Mouse (Mus musculus) MEL (cell line): Measurements from ENCODE around the gene BC017158. TPM values are rescaled to one million over a fixed set of nuclear protein-coding genes. Genes with fewer than 3 reads are reported as not detected.

Experiments
- DNase-seq: peaks from one replicate; pipeline ENCODE4 v3.0.0; 2011; ENCODE audit warnings: low read depth, low spot score
- H3K27ac ChIP-seq: 2 replicates; pipeline ENCODE4 v1.5.1; 2012; ENCODE audit warnings: low read depth, mild to moderate bottlenecking, control low read depth, low read length, moderate library complexity; ENCODE audit not compliant: control insufficient read depth
- H3K27me3 ChIP-seq, 2 experiments: fragments of 150-350 bp in 1 of 2; sonication (generic) in 1 of 2; 2 replicates each; pipeline ENCODE4 v1.6.1; 2012; ENCODE audit warnings: low read length in 2 of 2, mild to moderate bottlenecking in 2 of 2, improper control_type of control experiment in 1 of 2, moderate library complexity in 1 of 2; ENCODE audit not compliant: insufficient read depth in 2 of 2, control insufficient read depth in 1 of 2
- H3K36me3 ChIP-seq, 2 experiments: 2 replicates each; pipeline ENCODE4 v1.6.1; 2012 to 2014; ENCODE audit warnings: low read length in 2 of 2, improper control_type of control experiment in 1 of 2, inconsistent platforms in 1 of 2, mild to moderate bottlenecking in 1 of 2; ENCODE audit not compliant: insufficient read depth in 2 of 2, control insufficient read depth in 1 of 2
- H3K4me1 ChIP-seq, 2 experiments: fragments of 150-350 bp in 1 of 2; sonication (generic) in 1 of 2; 2 replicates each; pipeline ENCODE4 v1.6.1; 2012; ENCODE audit warnings: low read length in 2 of 2, improper control_type of control experiment in 1 of 2, mild to moderate bottlenecking in 1 of 2; ENCODE audit not compliant: insufficient read depth in 2 of 2, control insufficient read depth in 1 of 2
- H3K4me3 ChIP-seq, 2 experiments: fragments of 150-350 bp in 1 of 2; sonication (generic) in 1 of 2; 2 replicates each; pipeline ENCODE4 v1.5.1; 2012; ENCODE audit warnings: low read depth in 2 of 2, low read length in 2 of 2, mild to moderate bottlenecking in 2 of 2, moderate library complexity in 2 of 2, control low read depth in 1 of 2, improper control_type of control experiment in 1 of 2; ENCODE audit not compliant: control insufficient read depth in 1 of 2, insufficient read depth in 1 of 2
- H3K79me2 ChIP-seq: 2 replicates; pipeline ENCODE4 v1.6.1; 2012; ENCODE audit warnings: mild to moderate bottlenecking, low read length, moderate library complexity; ENCODE audit not compliant: control insufficient read depth, poor library complexity, insufficient read depth
- H3K9ac ChIP-seq: 2 replicates; pipeline ENCODE4 v1.6.1; 2012; ENCODE audit warnings: low read depth, mild to moderate bottlenecking, control low read depth, low read length, moderate library complexity; ENCODE audit not compliant: control insufficient read depth, poor library complexity, severe bottlenecking
- H3K9me3 ChIP-seq: fragments of 150-350 bp; sonication (generic); replicated peaks from 2 replicates; pipeline ENCODE4 v1.6.1; 2012; ENCODE audit warnings: mild to moderate bottlenecking, low read length, improper control_type of control experiment, moderate library complexity; ENCODE audit not compliant: insufficient read depth
- CHD1 ChIP-seq: IDR thresholded peaks from 2 replicates; pipeline ENCODE4 v1.6.1; 2012; ENCODE audit warnings: low read depth, mild to moderate bottlenecking, inconsistent platforms, low read length, improper control_type of control experiment
- ETS1 ChIP-seq: IDR thresholded peaks from 2 replicates; pipeline ENCODE4 v1.6.1; 2012; ENCODE audit warnings: low read depth, mild to moderate bottlenecking, inconsistent platforms, low read length, improper control_type of control experiment, moderate library complexity
- HCFC1 ChIP-seq: IDR thresholded peaks from 2 replicates; pipeline ENCODE4 v1.6.1; 2012; ENCODE audit warnings: low read depth, mild to moderate bottlenecking, inconsistent platforms, low read length, improper control_type of control experiment, moderate library complexity
- JUND ChIP-seq: IDR thresholded peaks from 2 replicates; pipeline ENCODE4 v1.6.1; 2011; ENCODE audit warnings: low read depth, mild to moderate bottlenecking, improper control_type of control experiment, low read length
- KAT2A ChIP-seq: conservative IDR thresholded peaks from 2 replicates; pipeline ENCODE4 v1.6.1; 2012; ENCODE audit warnings: low read depth, low read length, improper control_type of control experiment, inconsistent platforms
- MAX ChIP-seq: IDR thresholded peaks from 2 replicates; pipeline ENCODE4 v1.6.1; 2011; ENCODE audit warnings: low read length, improper control_type of control experiment
- MEF2A ChIP-seq: IDR thresholded peaks from 2 replicates; pipeline ENCODE4 v1.6.1; 2014; ENCODE audit warnings: low read depth, mild to moderate bottlenecking, inconsistent platforms, low read length, improper control_type of control experiment; ENCODE audit not compliant: poor library complexity, insufficient replicate concordance, severe bottlenecking; ENCODE audit errors: extremely low read depth
- MXI1 ChIP-seq: IDR thresholded peaks from 2 replicates; pipeline ENCODE4 v1.6.1; 2011; ENCODE audit warnings: mild to moderate bottlenecking, low read depth, low read length, improper control_type of control experiment
- MYB ChIP-seq: IDR thresholded peaks from 2 replicates; pipeline ENCODE4 v1.6.1; 2011; ENCODE audit warnings: mild to moderate bottlenecking, low read depth, low read length, improper control_type of control experiment
- NELFE ChIP-seq: IDR thresholded peaks from 2 replicates; pipeline ENCODE4 v1.6.1; 2011; ENCODE audit warnings: low read depth, low read length, improper control_type of control experiment
- POLR2A ChIP-seq, 2 experiments: IDR thresholded peaks; 2 replicates each; pipeline ENCODE4 v1.6.1; 2011 to 2012; ENCODE audit warnings: low read length in 2 of 2, mild to moderate bottlenecking in 2 of 2, control low read depth in 1 of 2, improper control_type of control experiment in 1 of 2, low read depth in 1 of 2, moderate library complexity in 1 of 2; ENCODE audit not compliant: control insufficient read depth in 1 of 2, insufficient read depth in 1 of 2, poor library complexity in 1 of 2
- POLR2AphosphoS2 ChIP-seq: IDR thresholded peaks from 2 replicates; pipeline ENCODE4 v1.6.1; 2011; ENCODE audit warnings: low read length, improper control_type of control experiment
- RCOR1 ChIP-seq: IDR thresholded peaks from 2 replicates; pipeline ENCODE4 v1.6.1; 2012; ENCODE audit warnings: low read depth, mild to moderate bottlenecking, inconsistent platforms, low read length, improper control_type of control experiment
- SMC3 ChIP-seq: IDR thresholded peaks from 2 replicates; pipeline ENCODE4 v1.6.1; 2011; ENCODE audit warnings: low read depth, low read length, improper control_type of control experiment
- TBP ChIP-seq: IDR thresholded peaks from 2 replicates; pipeline ENCODE4 v1.8.0; 2011; ENCODE audit warnings: low read depth, low read length, improper control_type of control experiment
- UBTF ChIP-seq: IDR thresholded peaks from 2 replicates; pipeline ENCODE4 v1.6.1; 2012; ENCODE audit warnings: low read depth, mild to moderate bottlenecking, inconsistent platforms, low read length, improper control_type of control experiment, moderate library complexity, borderline replicate concordance; ENCODE audit not compliant: insufficient read depth
- ZMIZ1 ChIP-seq: IDR thresholded peaks from 2 replicates; pipeline ENCODE4 v1.6.1; 2012; ENCODE audit warnings: low read depth, mild to moderate bottlenecking, inconsistent platforms, low read length, improper control_type of control experiment, moderate library complexity
- ZNF384 ChIP-seq: IDR thresholded peaks from 2 replicates; pipeline ENCODE4 v1.6.1; 2012; ENCODE audit warnings: low read depth, mild to moderate bottlenecking, inconsistent platforms, low read length, improper control_type of control experiment
- polyA plus RNA-seq, 2 experiments: library from polyadenylated mRNA; stranded (reverse) in 1 of 2; unstranded in 1 of 2; fragments of >175 nt in 1 of 2; fragments of >200 nt in 1 of 2; gene quantifications; 2 replicates each; pipeline versions ENCODE4 v1.2.1 to v1.2.4; 2012; ENCODE audit warnings: low replicate concordance in 2 of 2, low read depth in 1 of 2; ENCODE audit not compliant: insufficient read length in 2 of 2, insufficient read depth in 1 of 2, missing spikeins in 1 of 2
- total RNA-seq: library from RNA; depleted of rRNA; stranded (reverse); fragments of 300-350 nt; gene quantifications from 2 replicates; pipeline ENCODE4 v1.2.3, GENCODE M21; 2012

BC017158 gene
- total and polyA plus RNA-seq, 3 experiments: 19.8 to 41.6 TPM; not detected in 1

GRCm38 (mm10) chr7:128346522-128346921 is 48.6 kb upstream of the BC017158 start:
- TF ChIP-seq NELFE: no peak
- TF ChIP-seq ETS1: no peak
- no peak for TF ChIP-seq MYB
- TF ChIP-seq MEF2A: no peak
- no peak for TF ChIP-seq POLR2AphosphoS2
- no peak for TF ChIP-seq HCFC1
- TF ChIP-seq ZMIZ1: no peak
- TF ChIP-seq, all 39 proteins: peak for 0
- Histone ChIP-seq H3K36me3 (no peaks in the 10 kb centered on the region), H3K27me3 (no peaks in the 10 kb centered on the region; a peak in 1 of 4 replicates), H3K79me2 (no peaks in the 10 kb centered on the region), H3K27ac (no peak overlapping the region), H3K9ac (no peak overlapping the region), H3K4me3 (no peak overlapping the region), H3K4me1 (no peaks in the 10 kb centered on the region), H3K9me3 (no peaks in the 10 kb centered on the region)
- no peak for DNase-seq

- Histone ChIP-seq H3K79me2 (no peaks in the 10 kb centered on the region), H3K9me3 (no peaks in the 10 kb centered on the region), H3K27me3 (no peaks in the 10 kb centered on the region; a peak in 1 of 4 replicates), H3K27ac (no peak overlapping the region), H3K4me3 (no peak overlapping the region), H3K9ac (no peak overlapping the region), H3K4me1 (no peaks in the 10 kb centered on the region), H3K36me3 (no peaks in the 10 kb centered on the region)
- DNase-seq: no peak
- TF ChIP-seq ETS1 (no peak), MAX (no peak), CHD1 (no peak), KAT2A (no peak), ZNF384 (no peak), MEF2A (no peak), SMC3 (no peak), NELFE (no peak), JUND (no peak), RCOR1 (no peak), POLR2A (IDR thresholded peaks at IDR 0.05; ENCODE audit: control insufficient read depth in 1 of 2, insufficient read depth in 1 of 2, low read depth in 1 of 2, low read length in 2 of 2, poor library complexity in 1 of 2) (no peak), UBTF (no peak), TBP (no peak), POLR2AphosphoS2 (no peak), MXI1 (no peak)
Observed at GRCm38 (mm10) chr7:128345691-128346090, 47.7 kb upstream of the BC017158 start.
